Mouse (Mus musculus) megakaryocyte, embryonic 14.5 days (primary cell): ENCODE measurements at regions not wholly inside any gene's neighbourhood (a gene's known extent, or its start where the extent isn't known, plus 50 kb on each side); places are given as distances from the start of the nearest gene placed in this dataset.

Experiments
- FLI1 ChIP-seq: IDR thresholded peaks from 2 replicates; pipeline ENCODE4 v1.6.1; 2012; ENCODE audit warnings: low read length, inconsistent platforms, mixed read lengths
- GATA1 ChIP-seq: IDR thresholded peaks from 3 replicates; pipeline ENCODE4 v1.6.1; 2012; ENCODE audit warnings: mixed read lengths, low read length, inconsistent platforms, borderline replicate concordance

GRCm38 (mm10) chr1:33096851-33097250 lies 549.8 kb upstream of the Gm5415 start:
- TF ChIP-seq GATA1: no peak
- no peak for TF ChIP-seq FLI1
